Comparison of ENCODE assay signal across 8 mouse cellular contexts in the genomic region with DNA sequence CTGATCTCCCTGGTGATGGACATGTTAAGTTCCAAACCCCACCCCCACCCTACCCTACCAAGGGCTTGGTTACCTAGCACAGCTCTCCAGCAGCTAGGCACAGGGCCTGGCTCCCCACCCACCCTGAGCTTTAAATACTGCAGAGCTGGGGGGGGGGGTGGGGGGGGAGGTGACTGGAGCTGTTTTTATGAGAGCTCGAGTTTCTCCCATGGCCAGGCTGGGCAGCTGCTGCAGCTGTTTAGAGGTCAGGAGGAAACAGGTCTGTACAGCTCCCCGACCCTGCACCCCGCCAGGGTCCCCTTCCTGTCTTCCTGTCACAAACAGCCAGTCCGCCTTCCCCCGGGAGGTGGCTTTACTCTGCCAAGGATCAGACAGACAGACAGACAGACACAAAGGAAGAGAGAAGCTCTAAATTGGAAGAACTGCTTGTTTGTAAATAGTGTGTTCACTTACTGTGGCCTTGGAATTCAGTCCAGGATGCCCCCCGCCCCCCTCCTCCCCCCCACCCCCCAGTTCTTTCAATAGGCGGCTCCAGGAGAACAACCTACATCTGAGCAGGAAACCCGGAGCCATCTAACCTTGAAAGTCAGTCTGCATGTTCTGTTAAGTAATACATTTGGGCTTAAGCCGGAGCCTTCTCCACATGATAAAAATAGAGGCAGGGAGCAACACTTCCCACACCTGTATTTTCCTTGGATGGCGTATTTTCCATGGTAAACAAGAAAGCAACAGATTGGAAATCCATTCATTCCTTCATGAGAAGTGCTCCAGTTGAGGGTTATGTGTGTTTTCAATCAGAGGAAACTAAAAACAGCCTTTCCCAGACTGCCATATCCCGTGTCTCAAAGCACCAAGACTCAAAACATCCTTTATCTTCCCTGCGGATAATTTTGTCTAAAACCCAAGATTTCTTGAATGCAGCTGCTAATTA.
DNase-seq lines count a peak whose midpoint lies in the region; ATAC-seq and TF ChIP-seq lines count a peak whose summit lies in the region.

No protein-coding gene starts in this region.

- H3K4me1 ChIP-seq in forebrain, embryonic 15.5 days, result peaks cover 11% of the 10 kb centered on the region
- H3K4me1 ChIP-seq in forebrain, embryonic 16.5 days (replicated peaks; ENCODE audit: control insufficient read depth, insufficient read depth, low read length), result peaks cover 9% of the 10 kb centered on the region
- H3K4me1 ChIP-seq in heart, postnatal 0 days (ENCODE audit: control insufficient read depth, insufficient read depth), result peaks cover 12% of the 10 kb centered on the region
- H3K4me1 ChIP-seq in midbrain, embryonic 15.5 days, result no peaks in the 10 kb centered on the region

- peak; percentile 68 for DNase-seq in embryo, embryonic 11 days
- peak; percentile 39 for DNase-seq in heart, postnatal 0 days (ENCODE audit: low spot score)
- no peak for DNase-seq in natural killer cell, adult 2 months (ENCODE audit: low spot score in 2 of 2)

- H3K79me2 ChIP-seq in myocyte (ENCODE audit: control insufficient read depth, insufficient read depth), result no peaks in the 10 kb centered on the region

- no peak overlapping the region for H3ac ChIP-seq in myocyte (ENCODE audit: control insufficient read depth, insufficient read length)

- H3K4me2 ChIP-seq in forebrain, embryonic 15.5 days (replicated peaks), result no peak overlapping the region
- H3K4me2 ChIP-seq in forebrain, embryonic 16.5 days (ENCODE audit: low read length), result no peak overlapping the region
- H3K4me2 ChIP-seq in heart, postnatal 0 days (ENCODE audit: low read depth, low read length), result no peak overlapping the region
- H3K4me2 ChIP-seq in myocyte (ENCODE audit: low read depth), result no peak overlapping the region
- no peak overlapping the region for H3K4me2 ChIP-seq in midbrain, embryonic 15.5 days

- ATAC-seq in forebrain, embryonic 15.5 days (replicated peaks), result 0 out of 2 replicates have a peak, but pooled peaks have one; percentile 16
- no peak for ATAC-seq in forebrain, embryonic 16.5 days
- ATAC-seq in heart, postnatal 0 days (ENCODE audit: insufficient read depth, low read depth), result peak; percentile 58
- no peak for ATAC-seq in midbrain, embryonic 15.5 days (replicated peaks)
- ATAC-seq in monocyte, adult 5-6 weeks (replicated peaks; ENCODE audit: insufficient number of reproducible peaks, low FRiP score, low TSS enrichment, poor library complexity, severe bottlenecking), result no peak

- no peak for TF ChIP-seq POLR2A in myocyte (IDR thresholded peaks at IDR 0.05; ENCODE audit: insufficient read length, low read depth)

- H3K9me3 ChIP-seq in forebrain, embryonic 15.5 days, result no peaks in the 10 kb centered on the region
- H3K9me3 ChIP-seq in forebrain, embryonic 16.5 days (ENCODE audit: control insufficient read depth, low read length), result no peaks in the 10 kb centered on the region
- no peaks in the 10 kb centered on the region for H3K9me3 ChIP-seq in heart, postnatal 0 days (replicated peaks; ENCODE audit: control insufficient read depth, low read length)
- H3K9me3 ChIP-seq in midbrain, embryonic 15.5 days, result no peaks in the 10 kb centered on the region

- no peak for TF ChIP-seq CTCF in heart, postnatal 0 days (IDR thresholded peaks at IDR 0.05; ENCODE audit: low read depth)

- no peaks in the 10 kb centered on the region for H3K27me3 ChIP-seq in forebrain, embryonic 15.5 days
- H3K27me3 ChIP-seq in forebrain, embryonic 16.5 days (replicated peaks; ENCODE audit: control insufficient read depth, insufficient read depth, low read length), result no peaks in the 10 kb centered on the region
- no peaks in the 10 kb centered on the region for H3K27me3 ChIP-seq in heart, postnatal 0 days (ENCODE audit: control insufficient read depth, insufficient read depth, low read length)
- H3K27me3 ChIP-seq in myocyte (ENCODE audit: control insufficient read depth, insufficient read depth, insufficient read length), result no peaks in the 10 kb centered on the region
- no peaks in the 10 kb centered on the region for H3K27me3 ChIP-seq in midbrain, embryonic 15.5 days (replicated peaks)

- WGBS in forebrain, embryonic 15.5 days, result 37% methylated on average over 12 of the region's 12 CpGs
- 38% methylated on average over 12 of the region's 12 CpGs for WGBS in forebrain, embryonic 16.5 days
- 36% methylated on average over 11 of the region's 12 CpGs for WGBS in heart, postnatal 0 days
- 47% methylated on average over 12 of the region's 12 CpGs for WGBS in midbrain, embryonic 15.5 days

- TF ChIP-seq EP300 in heart, postnatal 0 days (IDR thresholded peaks at IDR 0.05; ENCODE audit: low read depth), result no peak

- no peak overlapping the region for H3K4me3 ChIP-seq in forebrain, embryonic 15.5 days
- H3K4me3 ChIP-seq in forebrain, embryonic 16.5 days (replicated peaks; ENCODE audit: low read length), result no peak overlapping the region
- H3K4me3 ChIP-seq in heart, postnatal 0 days (ENCODE audit: low read depth, low read length), result no peak overlapping the region
- no peak overlapping the region for H3K4me3 ChIP-seq in myocyte
- H3K4me3 ChIP-seq in midbrain, embryonic 15.5 days, result no peak overlapping the region

- no peak overlapping the region for H3K27ac ChIP-seq in forebrain, embryonic 15.5 days (replicated peaks)
- H3K27ac ChIP-seq in forebrain, embryonic 16.5 days (ENCODE audit: low read length), result no peak overlapping the region
- peak overlapping the region; percentile 15; the same call in 1 of the 2 replicates for H3K27ac ChIP-seq in heart, postnatal 0 days (ENCODE audit: low read depth)
- H3K27ac ChIP-seq in midbrain, embryonic 15.5 days, result no peak overlapping the region

- no peaks in the 10 kb centered on the region for H3K36me3 ChIP-seq in forebrain, embryonic 15.5 days
- no peaks in the 10 kb centered on the region for H3K36me3 ChIP-seq in forebrain, embryonic 16.5 days (ENCODE audit: control insufficient read depth, insufficient read depth)
- H3K36me3 ChIP-seq in heart, postnatal 0 days (replicated peaks; ENCODE audit: control insufficient read depth, insufficient read depth, low read length), result no peaks in the 10 kb centered on the region
- no peaks in the 10 kb centered on the region for H3K36me3 ChIP-seq in myocyte (ENCODE audit: control insufficient read depth, insufficient read depth)
- H3K36me3 ChIP-seq in midbrain, embryonic 15.5 days (replicated peaks), result no peaks in the 10 kb centered on the region

- no peak overlapping the region for H3K9ac ChIP-seq in forebrain, embryonic 15.5 days (replicated peaks)
- H3K9ac ChIP-seq in forebrain, embryonic 16.5 days (replicated peaks; ENCODE audit: low read depth, low read length), result no peak overlapping the region
- H3K9ac ChIP-seq in heart, postnatal 0 days (replicated peaks; ENCODE audit: low read depth, low read length), result no peak overlapping the region
- no peak overlapping the region for H3K9ac ChIP-seq in midbrain, embryonic 15.5 days

TF ChIP-seq in myocyte, 11 proteins besides CTCF, POLR2A, EP300 and RAD21:
- peak in 2 of 3 experiments; percentile 62 to 86 for TF ChIP-seq MYOD1 (IDR thresholded peaks at IDR 0.05; ENCODE audit: control insufficient read depth in 1 of 3, insufficient read length in 2 of 3, low read depth in 2 of 3)
- peak in 2 of 3 experiments; percentile 51 to 78 for TF ChIP-seq MYOG (IDR thresholded peaks at IDR 0.05; ENCODE audit: control insufficient read depth in 1 of 3, insufficient read depth in 1 of 3, insufficient read length in 2 of 3, low read depth in 2 of 3)
- no peak for TF ChIP-seq MAX (IDR thresholded peaks at IDR 0.05; ENCODE audit: low read depth)
- peak; percentile 55 for TF ChIP-seq TCF12 (IDR thresholded peaks at IDR 0.05; ENCODE audit: insufficient read depth, poor library complexity, severe bottlenecking)
TF ChIP-seq in myocyte: peak in this region for 3.

Comparison
In these comparisons a context has a peak if more than half of its experiments do, and no peak if none do; other contexts are left out.
1. ATAC-seq: peak in forebrain, embryonic 15.5 days (single experiment) and heart, postnatal 0 days (single experiment); none in forebrain, embryonic 16.5 days (single experiment), midbrain, embryonic 15.5 days (single experiment) and monocyte, adult 5-6 weeks (single experiment).
2. DNase-seq: peak in embryo, embryonic 11 days (single experiment) and heart, postnatal 0 days (single experiment); none in natural killer cell, adult 2 months (0 of 2).